Mouse (Mus musculus): ENCODE results near the gene Slco1a5.
A peak's percentile ranks its signal among the peaks of the same experiment; 100 is the strongest.
"Not testable (repeated sequence)": the region's sequence is repeated elsewhere in the genome, so short reads cannot be mapped to it uniquely, and the experiment has no call there.

The Slco1a5 gene

GRCm38 (mm10) chr6:142317106-142317505 lies 5.7 kb downstream of the Slco1a5 start:
- no peak overlapping the region for H3K4me3 ChIP-seq (replicated peaks; ENCODE audit: low read length)
- TF ChIP-seq POU5F1 (IDR thresholded peaks at IDR 0.05; ENCODE audit: borderline replicate concordance, low read length) (no peak), CTCF (conservative IDR thresholded peaks at IDR 0.05; ENCODE audit: low read length) (no peak), NANOG (IDR thresholded peaks at IDR 0.05; ENCODE audit: borderline replicate concordance, low read length) (no peak)
- peaks cover 14% of the 10 kb centered on the region for H3K9me3 ChIP-seq (ENCODE audit: low read length)
- H3K4me1 ChIP-seq (replicated peaks; ENCODE audit: low read depth, low read length) = no peaks in the 10 kb centered on the region
- no peaks in the 10 kb centered on the region for H3K36me3 ChIP-seq (ENCODE audit: insufficient read depth, low read length)
- H3K27me3 ChIP-seq (ENCODE audit: insufficient read depth, low read length) = no peaks in the 10 kb centered on the region

DNA sequence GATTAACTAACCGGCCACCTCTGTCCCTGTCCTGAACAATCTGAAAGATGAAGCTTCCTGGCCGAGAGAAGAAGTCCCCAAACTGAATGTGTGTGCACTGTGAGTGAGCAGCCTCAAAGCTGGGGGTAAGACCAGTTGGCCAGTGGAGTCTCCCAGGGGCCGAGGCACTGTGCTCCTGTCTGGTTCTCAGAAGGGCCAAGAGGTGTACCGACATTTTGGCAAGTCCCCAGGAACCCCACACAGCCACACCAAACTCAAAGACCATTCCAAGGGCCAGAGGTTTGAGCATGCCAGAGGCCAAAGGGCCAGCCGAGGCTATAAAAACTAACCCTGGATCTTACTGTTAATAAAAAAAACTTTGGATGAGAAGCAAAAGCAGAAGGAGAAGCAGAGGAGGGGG lies 8.5 kb downstream of the Slco1a5 start:
- TF ChIP-seq NANOG (IDR thresholded peaks at IDR 0.05; ENCODE audit: borderline replicate concordance, low read length) = no peak
- no peak for TF ChIP-seq POU5F1 (IDR thresholded peaks at IDR 0.05; ENCODE audit: borderline replicate concordance, low read length)
- TF ChIP-seq CTCF (conservative IDR thresholded peaks at IDR 0.05; ENCODE audit: low read length) = no peak
- no peaks in the 10 kb centered on the region for H3K4me1 ChIP-seq (replicated peaks; ENCODE audit: low read depth, low read length)
- no peak overlapping the region for H3K4me3 ChIP-seq (replicated peaks; ENCODE audit: low read length)
- no peaks in the 10 kb centered on the region for H3K36me3 ChIP-seq (ENCODE audit: insufficient read depth, low read length)
- peaks cover 18% of the 10 kb centered on the region for H3K9me3 ChIP-seq (ENCODE audit: low read length)
- H3K27me3 ChIP-seq (ENCODE audit: insufficient read depth, low read length) = no peaks in the 10 kb centered on the region

GRCm38 (mm10) chr6:142305076-142305475 lies 17.7 kb downstream of the Slco1a5 start:
- Histone ChIP-seq H3K36me3 (ENCODE audit: insufficient read depth, low read length) (no peaks in the 10 kb centered on the region), H3K4me3 (replicated peaks; ENCODE audit: low read length) (no peak overlapping the region), H3K9me3 (ENCODE audit: low read length) (peaks cover 4% of the 10 kb centered on the region), H3K4me1 (replicated peaks; ENCODE audit: low read depth, low read length) (no peaks in the 10 kb centered on the region), H3K27me3 (ENCODE audit: insufficient read depth, low read length) (no peaks in the 10 kb centered on the region)
- no peak for TF ChIP-seq NANOG (IDR thresholded peaks at IDR 0.05; ENCODE audit: borderline replicate concordance, low read length)

DNA sequence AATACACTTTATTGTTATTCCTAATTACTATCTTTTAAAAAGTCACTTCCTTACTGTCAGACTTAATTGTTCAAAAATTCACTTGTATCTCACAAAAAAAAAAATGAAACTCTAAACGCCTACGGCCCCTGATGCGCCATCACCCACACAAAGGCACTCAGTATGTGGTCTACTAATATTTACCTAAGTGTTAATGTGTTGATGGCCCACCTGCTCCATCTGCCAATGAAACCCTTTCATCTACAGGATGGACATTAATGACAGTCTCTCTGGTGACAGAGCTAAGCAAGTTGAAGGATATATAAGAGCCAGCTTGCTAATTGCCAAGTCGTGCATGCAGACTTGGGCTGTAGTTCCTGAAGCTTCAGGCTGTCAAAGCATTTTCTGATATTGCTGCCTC lies 24.7 kb downstream of the Slco1a5 start, which contains the start of gene Iapp:
TSS of gene Iapp (plus strand) at position 326 of the 400 bp plus-strand sequence.
- H3K4me1 ChIP-seq (replicated peaks; ENCODE audit: low read depth, low read length) = no peaks in the 10 kb centered on the region
- no peak for TF ChIP-seq POU5F1 (IDR thresholded peaks at IDR 0.05; ENCODE audit: borderline replicate concordance, low read length)
- peak; percentile 52; the same call in 1 of the 2 replicates for TF ChIP-seq NANOG (IDR thresholded peaks at IDR 0.05; ENCODE audit: borderline replicate concordance, low read length)
- no peak for TF ChIP-seq CTCF (conservative IDR thresholded peaks at IDR 0.05; ENCODE audit: low read length)
- peaks cover 5% of the 10 kb centered on the region; the same call in 1 of the 2 replicates for H3K9me3 ChIP-seq (ENCODE audit: low read length)
- H3K27me3 ChIP-seq (ENCODE audit: insufficient read depth, low read length) = no peaks in the 10 kb centered on the region
- no peaks in the 10 kb centered on the region for H3K36me3 ChIP-seq (ENCODE audit: insufficient read depth, low read length)
- no peak within 1 kb of the TSS for H3K4me3 ChIP-seq (replicated peaks; ENCODE audit: low read length)

DNA sequence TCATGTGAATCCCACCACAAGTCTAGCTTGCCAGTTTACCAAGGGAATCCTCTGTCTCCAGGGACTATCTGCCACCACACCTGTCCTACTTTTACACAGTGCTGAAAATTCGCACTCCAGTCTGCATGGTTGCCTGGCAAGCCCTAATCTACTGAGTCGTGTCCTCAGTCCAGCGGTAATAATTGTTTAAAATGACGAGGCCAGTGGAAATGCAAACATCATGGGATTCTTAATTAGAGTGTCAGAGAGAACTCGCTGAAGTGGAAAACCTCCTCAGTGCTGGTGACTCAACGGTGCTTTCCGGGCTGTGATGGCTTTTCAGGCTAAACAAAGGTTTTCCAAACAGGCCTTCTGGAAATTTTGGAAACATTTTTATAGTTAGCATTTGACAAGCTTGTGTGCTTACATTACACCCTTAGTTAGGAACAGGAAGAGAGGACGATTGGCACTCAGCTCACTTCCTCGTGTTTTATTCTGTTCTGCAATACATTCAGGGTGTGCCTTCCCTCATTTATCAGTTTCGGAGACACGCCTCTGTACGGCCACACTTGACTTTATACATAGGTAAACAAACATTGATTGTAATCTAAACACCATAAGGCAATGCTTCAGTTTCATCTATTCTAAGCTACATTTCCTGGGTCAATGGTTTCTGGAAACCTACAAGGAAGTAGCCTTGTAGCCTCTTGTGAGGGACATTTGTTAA lies 33.2 kb downstream of the Slco1a5 start:
- Histone ChIP-seq H3K4me3 (replicated peaks; ENCODE audit: low read length) (no peak overlapping the region), H3K4me1 (replicated peaks; ENCODE audit: low read depth, low read length) (no peaks in the 10 kb centered on the region), H3K9me3 (ENCODE audit: low read length) (no peaks in the 10 kb centered on the region), H3K36me3 (ENCODE audit: insufficient read depth, low read length) (no peaks in the 10 kb centered on the region), H3K27me3 (ENCODE audit: insufficient read depth, low read length) (no peaks in the 10 kb centered on the region)
- TF ChIP-seq NANOG (IDR thresholded peaks at IDR 0.05; ENCODE audit: borderline replicate concordance, low read length) (no peak), CTCF (conservative IDR thresholded peaks at IDR 0.05; ENCODE audit: low read length) (no peak), POU5F1 (IDR thresholded peaks at IDR 0.05; ENCODE audit: borderline replicate concordance, low read length) (no peak)

- H3K4me3 ChIP-seq (replicated peaks; ENCODE audit: low read length) = no peak overlapping the region
- H3K27me3 ChIP-seq (ENCODE audit: insufficient read depth, low read length) = no peaks in the 10 kb centered on the region
- TF ChIP-seq POU5F1 (IDR thresholded peaks at IDR 0.05; ENCODE audit: borderline replicate concordance, low read length) = no peak
- no peak for TF ChIP-seq NANOG (IDR thresholded peaks at IDR 0.05; ENCODE audit: borderline replicate concordance, low read length)
- TF ChIP-seq CTCF (conservative IDR thresholded peaks at IDR 0.05; ENCODE audit: low read length) = no peak
- H3K4me1 ChIP-seq (replicated peaks; ENCODE audit: low read depth, low read length) = no peaks in the 10 kb centered on the region
- H3K9me3 ChIP-seq (ENCODE audit: low read length) = no peaks in the 10 kb centered on the region
- no peaks in the 10 kb centered on the region for H3K36me3 ChIP-seq (ENCODE audit: insufficient read depth, low read length)
These were observed 46.9 kb downstream of the Slco1a5 start for GRCm38 (mm10) chr6:142275721-142276442.

GRCm38 (mm10) chr6:142250738-142251307 lies 72.0 kb downstream of the Slco1a5 start:
- H3K27me3 ChIP-seq (ENCODE audit: insufficient read depth, low read length); H3K9me3 ChIP-seq (ENCODE audit: low read length); H3K4me1 ChIP-seq (replicated peaks; ENCODE audit: low read depth, low read length); H3K36me3 ChIP-seq (ENCODE audit: insufficient read depth, low read length); H3K4me3 ChIP-seq (replicated peaks; ENCODE audit: low read length): not testable (repeated sequence)

- H3K4me3 ChIP-seq (replicated peaks; ENCODE audit: low read length) = no peak overlapping the region
- H3K27me3 ChIP-seq (ENCODE audit: insufficient read depth, low read length) = no peaks in the 10 kb centered on the region
- H3K9me3 ChIP-seq (ENCODE audit: low read length) = peaks cover 3% of the 10 kb centered on the region; the same call in 1 of the 2 replicates
- no peaks in the 10 kb centered on the region for H3K36me3 ChIP-seq (ENCODE audit: insufficient read depth, low read length)
- H3K4me1 ChIP-seq (replicated peaks; ENCODE audit: low read depth, low read length) = no peaks in the 10 kb centered on the region
- TF ChIP-seq POU5F1 (IDR thresholded peaks at IDR 0.05; ENCODE audit: borderline replicate concordance, low read length) (no peak), NANOG (IDR thresholded peaks at IDR 0.05; ENCODE audit: borderline replicate concordance, low read length) (no peak), CTCF (conservative IDR thresholded peaks at IDR 0.05; ENCODE audit: low read length) (no peak)
These were observed 77.7 kb downstream of the Slco1a5 start for GRCm38 (mm10) chr6:142245065-142245464.
